Mouse (Mus musculus): ENCODE results near the gene Zfp704.

The Zfp704 gene

GRCm38 (mm10) chr3:9425661-9426060 is 184.2 kb downstream of the Zfp704 start:
- no peak for DNase-seq (ENCODE audit: low spot score in 2 of 2)

GRCm38 (mm10) chr3:9424637-9425036 is 185.2 kb downstream of the Zfp704 start:
- no peak for DNase-seq (ENCODE audit: low spot score in 2 of 2)

- no peak for DNase-seq (ENCODE audit: low spot score in 2 of 2)
These were observed 186.2 kb downstream of the Zfp704 start for GRCm38 (mm10) chr3:9423669-9424068.

- DNase-seq (ENCODE audit: low spot score in 2 of 2) = no peak
These were observed 201.0 kb downstream of the Zfp704 start for GRCm38 (mm10) chr3:9408896-9409295.

GRCm38 (mm10) chr3:9407801-9408200 is 202.1 kb downstream of the Zfp704 start:
- no peak for DNase-seq (ENCODE audit: low spot score in 2 of 2)

GRCm38 (mm10) chr3:9407119-9407546 is 202.8 kb downstream of the Zfp704 start:
- no peak for DNase-seq (ENCODE audit: low spot score in 2 of 2)

- no peak for DNase-seq (ENCODE audit: low spot score in 2 of 2)
These were observed 204.5 kb downstream of the Zfp704 start for GRCm38 (mm10) chr3:9405341-9405740.

- DNase-seq (ENCODE audit: low spot score in 2 of 2) = no peak
These were observed 206.4 kb downstream of the Zfp704 start for GRCm38 (mm10) chr3:9403255-9404050.

GRCm38 (mm10) chr3:9402836-9403235 is 207.0 kb downstream of the Zfp704 start:
- DNase-seq (ENCODE audit: low spot score in 2 of 2) = peak; percentile 32 to 33

GRCm38 (mm10) chr3:9402345-9402744 is 207.5 kb downstream of the Zfp704 start:
- DNase-seq (ENCODE audit: low spot score in 2 of 2) = no peak

GRCm38 (mm10) chr3:9401685-9402084 is 208.2 kb downstream of the Zfp704 start:
- no peak for DNase-seq (ENCODE audit: low spot score in 2 of 2)

GRCm38 (mm10) chr3:9400886-9401221 is 209.0 kb downstream of the Zfp704 start:
- DNase-seq (ENCODE audit: low spot score in 2 of 2) = no peak

- DNase-seq (ENCODE audit: low spot score in 2 of 2) = peak; percentile 37 to 48
These were observed 209.5 kb downstream of the Zfp704 start for GRCm38 (mm10) chr3:9400201-9400885.

- DNase-seq (ENCODE audit: low spot score in 2 of 2) = no peak
These were observed 211.6 kb downstream of the Zfp704 start for GRCm38 (mm10) chr3:9398271-9398670.
